Mouse (Mus musculus) regulatory T cell (primary cell): ENCODE results near the gene Il1rap.

Source experiments
- in situ Hi-C: fragments of 300-600 bp; cut with MboI, MseI; formaldehyde crosslinking; loops from one replicate; pipeline ENCODE4 v1.15.1; 2025; ENCODE audit warnings: high pct_unique_total_duplicates

Il1rap gene

DNA sequence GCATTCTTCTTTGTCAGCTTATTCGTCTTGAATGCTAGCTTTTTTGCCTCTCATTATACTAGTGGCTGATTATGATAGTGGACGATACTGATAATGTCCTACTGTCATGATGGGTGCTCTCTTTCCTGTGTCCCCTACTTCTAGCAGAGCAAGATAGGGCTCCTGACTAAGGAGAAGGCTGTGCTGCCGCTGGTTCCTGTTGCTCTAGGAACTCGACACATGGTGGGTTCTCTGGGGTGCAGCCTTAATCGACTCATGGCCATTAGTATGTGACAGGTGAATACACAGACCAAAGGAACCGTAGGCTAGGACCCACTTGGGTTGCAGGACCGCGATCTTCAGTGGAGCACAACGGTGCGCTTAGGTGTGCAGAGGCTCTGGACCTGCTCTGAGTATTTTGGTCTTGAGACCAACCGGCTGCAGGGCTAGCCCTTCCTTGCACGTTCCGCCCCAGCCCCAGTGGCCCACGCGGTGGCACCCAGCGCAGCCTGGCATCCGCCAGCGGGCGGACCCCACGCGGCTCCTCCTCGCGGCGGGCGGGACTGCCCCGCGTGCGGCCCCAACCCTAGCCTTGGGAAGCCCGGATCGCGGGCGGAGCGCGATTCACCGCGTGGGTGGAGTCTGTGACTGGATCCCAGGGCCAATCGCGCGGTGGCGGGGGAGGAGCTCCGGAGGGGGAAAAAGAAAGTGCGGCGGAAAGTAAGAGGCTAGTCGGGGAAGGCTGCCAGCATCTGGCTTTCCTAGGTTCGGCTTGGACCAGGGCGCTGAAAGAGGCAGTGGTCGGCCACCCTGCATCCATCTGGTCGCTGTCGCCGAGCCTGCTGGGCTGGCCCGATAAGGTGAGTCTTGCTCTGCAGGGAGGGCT is at the start of gene Il1rap:
Il1rap (plus strand) TSS at position 657 of the 865 bp plus-strand sequence.
- in situ Hi-C loops = no loop called here

DNA sequence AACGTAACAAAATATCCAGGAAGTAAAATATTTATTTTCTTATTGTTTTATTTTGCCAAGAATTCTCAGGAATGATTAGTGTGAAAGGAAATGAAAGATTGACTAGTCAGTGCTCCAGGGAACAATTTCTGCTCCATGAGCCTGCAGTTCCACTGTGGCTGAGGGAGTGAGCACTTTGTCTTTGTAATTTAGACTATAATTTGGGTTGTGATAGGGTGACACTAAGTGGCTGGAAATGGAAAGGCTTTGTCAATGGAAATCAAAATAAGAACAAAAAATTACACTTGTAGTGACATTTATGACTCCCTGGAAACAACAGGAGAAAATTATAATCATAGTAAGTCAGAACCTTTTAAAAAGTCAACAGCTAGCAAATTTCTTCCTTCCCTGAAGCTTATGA is 49.2 kb upstream of the Il1rap start:
- in situ Hi-C loops = no loop called here

DNA sequence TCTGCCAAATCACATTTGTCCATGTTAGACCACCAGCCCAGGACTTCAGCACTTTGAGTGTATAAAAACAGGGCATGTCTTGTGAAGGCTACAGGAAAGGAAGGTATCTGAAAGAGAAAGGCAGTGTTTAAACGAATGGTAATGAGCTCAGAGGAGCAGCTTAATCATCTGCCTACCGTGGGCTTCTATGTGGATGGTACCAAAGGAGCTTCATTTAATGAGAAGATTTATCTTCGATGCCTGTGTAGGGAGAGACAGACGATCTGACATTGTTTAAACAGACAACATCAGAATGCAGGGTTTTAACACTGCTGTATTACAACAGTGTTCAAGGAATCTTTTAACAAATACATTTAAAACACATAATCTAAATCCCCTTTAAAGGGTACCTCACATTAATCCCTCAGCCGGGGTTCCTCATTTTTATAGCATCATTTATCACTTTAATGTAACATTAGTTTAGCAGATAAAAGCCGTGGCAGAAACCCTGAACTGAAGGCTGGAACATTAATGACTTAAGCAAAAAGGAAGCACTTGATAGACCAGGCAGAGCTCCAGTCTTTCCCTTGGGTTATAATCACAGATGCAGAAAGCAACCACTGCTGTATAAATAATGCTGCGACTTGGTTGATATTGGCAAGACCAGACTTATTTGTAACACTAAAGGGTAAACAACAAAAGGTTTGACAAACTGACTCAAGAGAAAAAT is 35.2 kb upstream of the Il1rap start:
- in situ Hi-C loops = no loop called here

DNA sequence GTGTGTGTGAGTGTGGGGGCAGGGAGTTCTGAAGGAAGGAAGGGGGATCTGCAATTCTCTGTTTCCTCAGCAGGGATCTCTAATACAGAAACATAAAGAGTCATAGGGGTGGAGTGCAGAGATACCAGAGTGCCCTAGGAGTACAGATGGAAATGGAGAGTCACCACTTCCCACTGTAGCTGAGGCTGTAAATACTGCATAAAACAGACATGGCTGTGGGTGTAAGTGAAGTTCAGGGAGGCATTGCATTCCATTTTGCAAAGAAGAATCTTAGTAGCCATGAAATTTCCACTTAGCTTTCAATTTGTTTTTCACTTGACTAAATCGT is 34.7 kb upstream of the Il1rap start:
- in situ Hi-C loops = no loop called here

DNA sequence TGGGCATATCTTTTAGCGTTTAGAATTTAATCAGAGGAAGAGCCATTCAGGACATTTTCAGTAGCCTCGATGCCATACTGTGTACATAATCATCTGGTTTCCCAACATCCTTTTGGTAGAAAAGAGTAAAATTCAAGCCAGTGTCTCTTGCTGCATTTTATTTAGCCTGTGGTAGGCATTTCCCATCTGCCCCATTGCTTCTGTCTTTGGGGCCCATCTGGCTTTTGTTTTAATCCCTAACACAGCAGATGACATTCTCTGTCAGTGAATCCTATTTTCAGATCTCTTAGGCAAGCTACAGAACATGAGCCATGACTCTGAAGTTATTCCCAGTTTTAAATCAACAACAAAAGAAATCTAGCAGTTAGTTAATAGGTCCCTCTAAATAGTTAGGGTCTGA is 32.3 kb upstream of the Il1rap start:
- in situ Hi-C loops = no loop called here

DNA sequence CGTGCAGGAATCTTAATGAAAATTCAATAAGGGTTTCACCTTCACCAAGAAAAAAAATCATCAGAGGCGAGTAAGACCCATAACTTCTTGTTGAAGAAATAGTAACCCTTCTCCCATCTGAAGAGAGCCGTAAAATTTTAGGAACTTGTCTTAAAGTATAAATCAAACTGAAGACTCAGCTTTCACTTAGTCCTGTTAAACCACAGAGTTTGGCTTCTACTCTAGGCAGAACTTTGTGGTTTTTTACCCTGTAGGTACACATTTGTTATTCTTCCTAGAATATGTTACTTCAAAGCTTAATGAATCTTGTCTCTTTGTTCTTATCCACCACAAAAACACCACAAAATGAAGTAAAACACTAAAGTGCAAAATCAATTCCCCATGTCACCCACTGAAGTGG is 29.3 kb upstream of the Il1rap start:
- in situ Hi-C loops = loop anchor here (25.0 kb wide), 1 partner anchor 910 kb away; no protein-coding TSS in a partner anchor

DNA sequence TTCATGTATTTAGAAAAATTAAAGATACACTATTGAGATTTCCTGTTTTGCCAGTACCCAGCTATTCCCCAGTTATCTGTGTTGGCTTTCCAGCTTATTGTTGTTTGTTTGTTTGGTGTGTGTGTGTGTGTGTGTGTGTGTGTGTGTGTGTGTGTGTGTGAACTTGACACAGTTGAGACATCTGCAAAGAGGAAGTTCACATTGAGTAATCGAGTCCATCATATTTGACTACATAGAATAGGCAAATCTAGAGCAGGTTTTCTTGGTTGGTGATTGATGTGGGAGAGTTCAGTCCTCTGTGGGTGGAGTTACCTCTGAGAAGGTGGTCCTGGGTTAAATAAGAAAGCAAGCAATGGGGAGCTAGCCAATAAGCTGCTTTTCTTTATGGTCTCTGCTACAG is 22.7 kb upstream of the Il1rap start:
- in situ Hi-C loops = loop anchor here (25.0 kb wide), 1 partner anchor 904 kb away; no protein-coding TSS in a partner anchor

DNA sequence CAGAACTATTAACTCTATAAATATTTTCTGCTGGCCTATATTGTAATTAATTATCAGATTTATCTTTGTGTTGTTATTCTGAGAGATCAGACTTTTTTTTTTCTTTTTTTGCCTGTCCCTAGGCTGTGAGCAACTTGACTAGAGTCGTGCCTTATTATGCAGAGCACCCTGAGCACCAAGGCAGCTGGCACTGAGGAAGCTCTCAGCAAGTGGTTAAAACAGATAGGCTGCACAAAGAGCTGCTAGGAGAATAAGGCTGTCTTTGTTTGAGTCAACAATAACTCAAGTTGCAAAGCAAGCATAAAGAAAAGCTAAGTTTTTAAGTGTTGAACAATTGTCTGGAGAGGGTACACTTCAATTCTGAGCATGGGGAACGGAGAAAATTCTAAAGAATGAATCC is 19.8 kb upstream of the Il1rap start:
- in situ Hi-C loops = loop anchor here (25.0 kb wide), 1 partner anchor 901 kb away; no protein-coding TSS in a partner anchor

DNA sequence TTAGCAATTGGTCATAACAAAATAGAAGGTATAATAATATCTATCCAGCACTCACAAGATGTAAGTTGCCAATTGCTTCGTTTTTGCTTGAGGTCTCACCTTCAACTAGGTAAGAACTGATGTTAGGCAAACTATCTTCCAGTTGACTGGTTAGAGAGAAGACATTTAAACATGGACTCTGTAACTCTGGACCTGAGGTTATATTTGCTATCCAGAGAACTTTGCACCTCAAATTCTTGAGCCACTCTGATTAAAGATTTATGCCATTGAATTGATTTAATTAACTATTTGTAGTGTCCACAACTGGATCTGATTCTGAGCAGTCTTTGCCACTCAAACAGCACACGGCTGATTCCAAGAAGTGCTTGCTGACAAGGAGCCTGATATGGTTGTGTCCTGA is 18.7 kb upstream of the Il1rap start:
- in situ Hi-C loops = loop anchor here (25.0 kb wide), 1 partner anchor 900 kb away; no protein-coding TSS in a partner anchor

DNA sequence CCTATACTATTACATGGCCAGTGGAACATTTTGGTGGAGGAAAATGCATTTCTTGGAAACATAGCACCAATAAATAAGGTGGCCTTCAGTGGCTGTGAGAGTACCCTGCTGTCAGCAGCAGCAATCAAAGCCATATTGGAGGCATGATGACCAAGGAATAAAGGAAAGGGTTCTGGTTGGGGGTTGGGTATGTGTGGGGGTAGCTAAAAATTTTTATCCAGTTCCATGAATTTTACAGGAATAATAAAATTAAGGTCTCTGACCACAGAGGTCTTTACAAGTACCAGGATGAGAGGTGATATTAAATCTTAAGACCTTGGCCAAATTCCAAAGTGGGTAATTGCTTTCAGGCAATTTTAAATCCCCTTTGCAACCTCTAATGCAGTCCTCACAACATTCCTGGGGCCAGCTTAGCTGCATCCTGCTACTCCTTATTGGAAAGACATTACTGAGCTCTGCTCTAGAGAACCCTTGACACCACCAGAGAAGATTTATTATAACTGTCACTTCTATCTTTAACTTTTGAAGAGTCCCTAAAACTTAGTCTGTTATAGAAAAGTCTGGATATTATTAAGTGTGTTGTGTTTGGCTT is 12.0 kb upstream of the Il1rap start:
- in situ Hi-C loops = loop anchor here (25.0 kb wide), 1 partner anchor 893 kb away; no protein-coding TSS in a partner anchor

DNA sequence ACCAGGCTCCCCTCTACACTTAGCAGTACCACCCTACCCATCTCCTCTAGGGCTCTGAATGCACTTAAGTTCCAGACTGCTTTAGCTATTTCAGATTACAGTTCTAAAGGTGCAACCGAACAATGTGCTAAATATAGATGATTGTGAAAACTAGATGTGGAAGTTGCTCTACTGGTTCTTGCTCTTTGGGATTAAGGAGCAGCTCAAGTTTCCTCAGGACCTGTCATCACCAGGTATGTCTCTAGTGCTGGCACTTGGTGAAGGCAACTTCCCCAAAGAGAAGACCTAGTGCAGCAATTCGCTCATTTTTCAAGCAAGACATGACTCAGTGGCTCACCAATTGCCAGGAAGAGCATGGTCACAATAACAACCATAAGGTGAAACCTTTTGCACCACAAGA is 9.7 kb upstream of the Il1rap start:
- in situ Hi-C loops = loop anchor here (25.0 kb wide), 1 partner anchor 890 kb away; no protein-coding TSS in a partner anchor

DNA sequence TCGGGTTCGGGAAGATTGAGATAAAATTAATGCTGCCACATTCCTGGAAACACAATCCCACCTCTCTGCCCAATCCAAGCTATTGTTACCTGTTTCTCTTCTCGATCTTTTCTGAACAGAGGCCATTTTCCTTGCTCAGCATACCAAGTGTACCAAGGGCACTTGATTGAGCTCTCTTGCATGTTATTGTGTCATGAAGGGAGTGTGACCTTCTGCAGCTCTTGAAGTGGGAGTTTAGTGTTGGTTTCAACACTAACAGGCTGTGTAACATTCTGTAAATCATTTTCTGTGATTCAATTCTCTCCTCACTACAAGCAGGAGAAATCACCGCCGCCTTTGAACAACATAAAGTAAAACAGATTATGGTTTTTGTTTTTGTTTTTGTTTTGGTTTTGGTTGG is 7.3 kb upstream of the Il1rap start:
- in situ Hi-C loops = loop anchor here (25.0 kb wide), 1 partner anchor 888 kb away; no protein-coding TSS in a partner anchor

DNA sequence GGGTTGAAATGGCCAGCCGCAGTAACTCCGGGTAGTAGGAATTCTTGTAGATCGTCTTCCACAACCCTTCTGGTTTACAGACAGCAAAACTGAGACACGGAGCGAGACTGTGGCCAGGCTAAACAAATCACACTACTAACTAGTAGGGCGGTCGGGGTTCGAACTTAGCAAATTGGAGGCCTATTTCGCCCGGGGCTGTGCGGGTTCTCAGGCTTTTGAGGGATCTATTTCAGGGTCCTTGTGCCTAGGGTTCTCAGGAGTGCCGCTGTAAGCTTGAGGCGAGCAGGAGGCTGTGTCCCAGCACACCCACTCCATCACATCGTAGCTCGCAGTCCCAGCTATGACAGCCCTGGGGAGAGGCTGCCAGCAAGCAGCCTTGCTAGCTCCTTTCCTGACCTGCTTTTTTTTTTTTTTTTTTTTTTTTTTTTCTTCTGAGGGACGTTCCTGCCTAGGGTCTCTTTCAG is 441 bp downstream of the Il1rap start:
- in situ Hi-C loops = no loop called here

DNA sequence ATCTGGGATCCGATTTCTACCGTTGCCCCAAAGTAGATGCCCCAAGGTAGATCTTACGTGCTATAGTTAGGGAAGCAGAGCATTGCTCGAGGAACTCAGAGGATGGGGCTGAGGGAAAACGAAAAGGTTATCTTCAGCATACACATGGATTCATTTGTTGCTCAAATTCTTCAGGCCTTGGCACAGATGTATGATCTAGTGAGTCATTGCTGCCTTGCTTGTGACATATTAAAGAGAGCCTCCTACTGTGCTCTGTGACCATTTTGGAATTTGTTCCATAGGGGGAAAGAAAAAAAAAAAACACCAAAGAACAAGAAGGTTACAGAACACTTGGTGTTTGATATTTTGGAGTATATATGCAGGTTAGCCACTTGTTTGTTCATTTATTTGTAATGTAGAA is 4.3 kb downstream of the Il1rap start:
- in situ Hi-C loops = no loop called here

DNA sequence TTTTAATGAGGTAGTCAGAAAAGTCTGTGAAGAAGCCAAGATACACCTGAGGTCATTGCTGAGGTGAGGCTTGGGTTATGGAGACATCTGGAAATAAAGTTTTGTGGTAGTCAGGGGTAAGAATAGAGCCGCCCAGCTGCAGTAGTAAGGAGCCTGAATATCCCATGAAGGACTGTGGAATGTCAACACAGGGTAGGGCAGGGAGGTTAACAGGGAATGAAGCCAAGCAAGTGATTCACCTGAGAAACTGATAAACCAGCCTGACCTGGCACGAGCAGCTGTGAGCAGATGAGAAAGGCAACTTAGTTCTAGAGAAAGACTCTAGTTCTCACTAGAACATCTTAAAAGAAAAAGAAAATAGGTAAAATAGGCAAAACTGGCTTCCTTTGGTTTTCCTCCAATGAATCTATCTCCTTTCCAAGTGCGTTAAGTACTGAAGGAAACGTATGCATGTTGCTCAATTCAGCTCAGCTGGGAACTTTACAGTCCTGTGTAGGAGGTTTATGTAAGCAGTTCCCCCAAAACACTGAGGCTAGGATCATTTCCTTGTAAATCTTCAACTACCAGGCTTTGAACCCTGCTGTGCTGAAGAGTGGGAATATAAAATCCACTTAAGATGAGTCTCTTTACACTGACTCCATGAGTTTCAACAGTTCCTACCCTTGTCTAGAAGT is 9.5 kb downstream of the Il1rap start:
- in situ Hi-C loops = no loop called here

DNA sequence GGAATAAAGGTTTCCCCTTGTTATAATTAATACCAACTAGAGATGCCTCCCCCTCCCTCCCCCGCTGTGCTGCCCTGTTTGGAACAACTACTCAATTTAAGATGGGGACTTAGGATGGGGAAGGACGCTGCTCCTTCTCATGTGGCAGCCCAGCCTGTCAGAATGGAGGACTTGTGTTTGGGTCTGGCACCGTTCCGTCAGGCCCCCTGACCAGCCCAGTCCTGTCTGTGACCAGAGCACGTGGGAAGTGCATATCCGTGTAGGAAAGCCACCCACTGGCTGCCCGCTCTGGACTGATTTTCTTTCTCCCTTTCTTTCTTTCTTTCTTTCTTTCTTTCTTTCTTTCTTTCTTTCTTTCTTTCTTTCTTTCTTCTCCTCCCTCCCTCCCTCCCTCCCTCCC is 14.9 kb downstream of the Il1rap start:
- in situ Hi-C loops = no loop called here

DNA sequence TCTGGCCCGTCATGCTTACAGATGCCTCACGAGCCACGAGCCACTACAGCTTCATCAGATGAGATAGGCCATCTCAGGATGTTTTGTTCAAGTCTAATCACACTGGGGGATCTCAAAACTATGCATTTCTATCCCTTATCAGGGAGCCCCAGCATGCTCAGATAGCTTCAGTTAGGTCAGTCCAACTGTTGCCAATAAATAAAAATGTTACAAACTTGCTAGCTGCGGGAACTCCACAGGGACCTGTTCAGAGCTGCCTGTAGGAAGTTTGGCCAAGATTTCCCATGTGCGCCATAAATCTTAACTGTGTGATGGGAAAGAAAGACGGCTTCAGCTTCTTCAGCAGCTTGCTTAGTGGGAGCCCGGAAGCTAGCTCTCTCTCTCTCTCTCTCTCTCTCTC is 15.8 kb downstream of the Il1rap start:
- in situ Hi-C loops = no loop called here

DNA sequence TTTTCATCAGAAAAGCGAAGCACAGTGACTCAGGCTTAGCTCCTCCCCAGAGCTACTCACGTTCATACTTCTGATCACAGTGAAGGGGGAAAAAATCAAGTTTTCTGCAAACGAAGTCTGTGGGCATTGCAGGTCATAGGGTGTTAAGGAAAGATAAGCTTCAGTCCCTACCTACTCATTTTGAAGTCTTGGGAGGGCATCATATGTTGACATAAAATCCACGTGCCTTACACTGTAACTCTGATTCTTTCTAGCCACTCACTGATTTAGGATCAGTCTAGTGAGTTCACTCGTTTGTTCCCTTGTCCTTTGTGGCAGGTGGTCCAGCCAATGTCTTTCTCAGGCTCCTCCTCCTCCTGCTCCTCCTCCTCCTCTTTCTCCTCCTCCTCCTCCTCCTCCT is 17.1 kb downstream of the Il1rap start:
- in situ Hi-C loops = no loop called here

DNA sequence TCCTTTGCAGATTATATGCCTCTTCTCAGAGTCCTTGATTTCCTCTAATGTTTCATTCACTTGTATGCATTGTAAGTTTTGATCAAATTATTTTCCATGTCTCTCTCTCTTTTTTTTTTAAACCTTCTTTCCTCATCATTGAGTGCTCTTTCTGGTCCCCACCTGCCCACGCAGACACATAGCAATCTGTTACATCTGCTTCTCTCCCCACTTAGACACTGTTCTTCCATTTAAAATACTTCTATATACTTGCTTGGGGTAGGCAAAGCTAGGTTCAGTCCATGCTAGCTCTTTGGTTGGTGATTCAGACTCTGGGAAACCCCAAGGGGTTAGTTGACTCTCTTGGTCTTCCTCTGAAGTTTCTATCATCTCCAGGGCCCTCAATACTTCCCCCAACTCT is 20.0 kb downstream of the Il1rap start:
- in situ Hi-C loops = no loop called here

DNA sequence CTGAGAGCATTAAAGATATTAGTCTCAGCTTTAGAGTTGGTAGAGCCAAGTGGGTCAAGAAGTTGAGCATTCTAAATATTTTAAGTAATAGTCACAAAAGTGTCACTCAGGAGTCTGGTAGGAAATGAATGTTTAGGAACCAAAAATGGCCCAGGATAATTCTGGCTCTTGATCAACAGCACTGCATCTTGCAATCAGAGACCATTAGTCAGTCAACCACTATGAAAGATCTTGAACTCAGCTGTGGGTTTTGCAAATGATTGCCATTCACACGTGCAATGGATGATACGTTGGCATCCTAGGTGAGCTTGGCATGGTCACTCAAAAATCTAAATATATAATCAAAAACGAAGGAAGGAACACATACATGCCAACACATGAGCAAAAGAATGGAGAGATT is 23.1 kb downstream of the Il1rap start:
- in situ Hi-C loops = no loop called here

DNA sequence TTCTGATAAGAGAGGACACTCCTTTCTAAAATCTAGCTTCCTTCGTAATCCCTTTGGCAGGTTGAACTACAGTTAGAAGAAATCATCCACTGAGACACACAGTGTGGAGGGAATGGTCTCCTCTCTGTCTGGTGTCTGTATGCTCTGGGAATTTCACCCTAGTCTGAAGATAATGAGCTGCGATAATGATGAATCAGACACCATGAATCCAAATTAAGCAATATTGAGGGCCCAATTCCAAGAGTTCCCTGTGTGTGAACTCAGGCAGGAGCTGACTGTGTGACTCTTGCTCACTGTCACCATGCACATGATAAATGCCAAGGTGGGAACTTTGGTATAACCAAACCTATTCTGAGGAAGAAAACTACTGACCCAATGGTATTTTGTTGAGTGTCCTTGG is 26.5 kb downstream of the Il1rap start:
- in situ Hi-C loops = no loop called here

DNA sequence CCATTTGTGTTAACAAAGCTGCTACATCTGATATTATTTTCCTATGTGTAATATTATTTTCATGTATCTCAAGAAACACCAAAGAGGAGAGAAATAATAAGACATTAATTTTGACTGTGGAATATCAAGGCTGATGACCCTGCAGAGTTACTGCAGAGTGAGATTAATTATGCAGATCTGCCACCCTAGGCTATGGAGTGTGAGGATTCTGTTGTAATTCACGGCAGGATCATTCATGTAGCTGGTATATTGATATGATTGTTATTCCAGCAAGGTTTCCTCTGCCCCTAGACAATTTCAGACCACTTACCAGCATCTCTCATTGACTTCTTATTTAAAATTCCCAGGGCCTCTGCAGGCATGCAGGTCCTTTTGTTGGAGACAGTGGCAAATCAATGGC is 29.0 kb downstream of the Il1rap start:
- in situ Hi-C loops = no loop called here
